Comparison of ENCODE assay signal across 11 mouse cellular contexts in the genomic region with DNA sequence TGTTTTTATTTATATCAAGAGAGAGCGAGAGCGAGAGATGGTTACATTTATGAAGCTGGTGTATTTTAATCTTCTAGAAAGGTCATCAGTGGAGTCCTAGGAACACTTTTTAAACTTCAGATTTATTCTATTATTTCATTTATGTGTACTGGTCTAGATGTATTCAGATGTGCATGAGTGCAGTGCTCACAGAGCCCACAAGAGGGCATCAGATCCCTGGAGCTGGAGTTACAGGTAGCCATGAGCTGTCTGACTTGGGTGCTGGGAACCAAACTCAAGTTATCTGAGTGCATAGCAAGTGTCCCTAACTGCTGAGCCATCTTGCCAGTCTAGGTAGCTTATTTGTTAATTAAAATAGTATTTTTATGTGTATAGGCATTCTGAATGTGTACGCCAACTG.
DNase-seq lines count a peak whose midpoint lies in the region; ATAC-seq and TF ChIP-seq lines count a peak whose summit lies in the region.
"Had no signal": no experiment of that assay in that cellular context is flagged by ENCODE, and none has a peak within 500 bp of the region (broad histone marks: within the 10 kb centered on the region; RNA-seq: fewer than 3 reads in every experiment).

No protein-coding gene starts in this region.

- peak; percentile 48 for TF ChIP-seq CTCF in hindbrain, postnatal 0 days (IDR thresholded peaks at IDR 0.05; ENCODE audit: low read depth)
- TF ChIP-seq CTCF in midbrain, postnatal 0 days (IDR thresholded peaks at IDR 0.05), result peak; percentile 53

- no peak overlapping the region for H3K4me3 ChIP-seq in hindbrain, postnatal 0 days (ENCODE audit: low read length)
- no peak overlapping the region for H3K4me3 ChIP-seq in hindbrain, embryonic 10.5 days
- no peak overlapping the region for H3K4me3 ChIP-seq in midbrain, postnatal 0 days (ENCODE audit: low read depth, low read length)
- H3K4me3 ChIP-seq in midbrain, embryonic 13.5 days (replicated peaks), result no peak overlapping the region
- H3K4me3 ChIP-seq: heart, embryonic 12.5 days had no signal

- H3K36me3 ChIP-seq in hindbrain, postnatal 0 days (ENCODE audit: insufficient read depth, low read length), result no peaks in the 10 kb centered on the region
- no peaks in the 10 kb centered on the region for H3K36me3 ChIP-seq in hindbrain, embryonic 10.5 days
- no peaks in the 10 kb centered on the region for H3K36me3 ChIP-seq in midbrain, postnatal 0 days (ENCODE audit: insufficient read depth, low read length)
- H3K36me3 ChIP-seq in midbrain, embryonic 13.5 days, result no peaks in the 10 kb centered on the region
- H3K36me3 ChIP-seq: heart, embryonic 12.5 days had no signal

- H3K9me3 ChIP-seq in hindbrain, postnatal 0 days (ENCODE audit: low read length), result peaks cover 3% of the 10 kb centered on the region; the same call in 1 of the 2 replicates
- no peaks in the 10 kb centered on the region for H3K9me3 ChIP-seq in hindbrain, embryonic 10.5 days
- H3K9me3 ChIP-seq in midbrain, postnatal 0 days (ENCODE audit: low read length), result no peaks in the 10 kb centered on the region
- H3K9me3 ChIP-seq in midbrain, embryonic 13.5 days, result no peaks in the 10 kb centered on the region

- whole genome bisulfite sequencing in hindbrain, postnatal 0 days, result 99% methylated on average over 3 of the region's 3 CpGs
- 91% methylated on average over 3 of the region's 3 CpGs for WGBS in hindbrain, embryonic 10.5 days
- WGBS in midbrain, postnatal 0 days, result 98% methylated on average over 3 of the region's 3 CpGs
- 97% methylated on average over 3 of the region's 3 CpGs for WGBS in midbrain, embryonic 13.5 days

- no peaks in the 10 kb centered on the region for H3K27me3 ChIP-seq in hindbrain, postnatal 0 days (ENCODE audit: insufficient read depth, low read length)
- no peaks in the 10 kb centered on the region for H3K27me3 ChIP-seq in hindbrain, embryonic 10.5 days (ENCODE audit: insufficient read depth, poor library complexity, severe bottlenecking)
- H3K27me3 ChIP-seq in midbrain, postnatal 0 days (ENCODE audit: insufficient read depth, low read length), result no peaks in the 10 kb centered on the region
- no peaks in the 10 kb centered on the region for H3K27me3 ChIP-seq in midbrain, embryonic 13.5 days
- H3K27me3 ChIP-seq: heart, embryonic 12.5 days had no signal

- DNase-seq in hindbrain, postnatal 0 days (ENCODE audit: low spot score), result no peak
- DNase-seq in hindbrain, embryonic 10.5 days (ENCODE audit: low spot score), result no peak
- DNase-seq in midbrain, postnatal 0 days (ENCODE audit: low spot score), result no peak
- DNase-seq in R1 (ENCODE audit: low read depth, low spot score), result peak; percentile 79
- no peak for DNase-seq in ovary, postnatal 10 days (ENCODE audit: low spot score)
- DNase-seq in ovary, adult 18-20 months (ENCODE audit: low spot score), result no peak
- DNase-seq: adrenal gland, postnatal 10 days had no signal

- no peak for ATAC-seq in hindbrain, postnatal 0 days
- no peak for ATAC-seq in midbrain, postnatal 0 days (ENCODE audit: low FRiP score)
- no peak for ATAC-seq in midbrain, embryonic 13.5 days
- peak; percentile 70 for ATAC-seq in megakaryocyte-erythroid progenitor cell, adult 5-6 weeks (replicated peaks; ENCODE audit: low FRiP score, low TSS enrichment, poor library complexity, severe bottlenecking)

- no peak overlapping the region for H3K4me2 ChIP-seq in hindbrain, postnatal 0 days (ENCODE audit: low read depth, low read length)
- H3K4me2 ChIP-seq in midbrain, postnatal 0 days (ENCODE audit: low read depth, low read length, poor library complexity, severe bottlenecking), result no peak overlapping the region
- no peak overlapping the region for H3K4me2 ChIP-seq in midbrain, embryonic 13.5 days (replicated peaks)
- H3K4me2 ChIP-seq: heart, embryonic 12.5 days had no signal

- H3K27ac ChIP-seq in hindbrain, postnatal 0 days, result no peak overlapping the region
- H3K27ac ChIP-seq in hindbrain, embryonic 10.5 days, result no peak overlapping the region
- H3K27ac ChIP-seq in midbrain, postnatal 0 days (ENCODE audit: low read depth, low read length), result no peak overlapping the region
- no peak overlapping the region for H3K27ac ChIP-seq in midbrain, embryonic 13.5 days
- H3K27ac ChIP-seq: macrophage had no signal

- H3K4me1 ChIP-seq in hindbrain, postnatal 0 days (ENCODE audit: insufficient read depth, low read length), result no peaks in the 10 kb centered on the region
- H3K4me1 ChIP-seq in hindbrain, embryonic 10.5 days (replicated peaks), result no peaks in the 10 kb centered on the region
- no peaks in the 10 kb centered on the region for H3K4me1 ChIP-seq in midbrain, postnatal 0 days (ENCODE audit: insufficient read depth, low read length)
- no peaks in the 10 kb centered on the region for H3K4me1 ChIP-seq in midbrain, embryonic 13.5 days (replicated peaks)

- H3K9ac ChIP-seq in hindbrain, postnatal 0 days (replicated peaks; ENCODE audit: low read length), result no peak overlapping the region
- no peak overlapping the region for H3K9ac ChIP-seq in midbrain, postnatal 0 days (replicated peaks; ENCODE audit: low read length, poor library complexity, severe bottlenecking)
- no peak overlapping the region for H3K9ac ChIP-seq in midbrain, embryonic 13.5 days (replicated peaks)
- H3K9ac ChIP-seq: heart, embryonic 12.5 days had no signal
